Mouse (Mus musculus) heart, postnatal 0 days (tissue): ENCODE results near the gene Zcchc18.

Experiments used
- CTCF ChIP-seq: IDR thresholded peaks from 2 replicates; pipeline ENCODE4 v1.5.1; 2016; ENCODE audit warnings: antibody characterized with exemption, control low read depth, low read depth
- EP300 ChIP-seq: IDR thresholded peaks from 2 replicates; pipeline ENCODE4 v1.6.1; 2016; ENCODE audit warnings: antibody characterized with exemption, low read depth

DNA sequence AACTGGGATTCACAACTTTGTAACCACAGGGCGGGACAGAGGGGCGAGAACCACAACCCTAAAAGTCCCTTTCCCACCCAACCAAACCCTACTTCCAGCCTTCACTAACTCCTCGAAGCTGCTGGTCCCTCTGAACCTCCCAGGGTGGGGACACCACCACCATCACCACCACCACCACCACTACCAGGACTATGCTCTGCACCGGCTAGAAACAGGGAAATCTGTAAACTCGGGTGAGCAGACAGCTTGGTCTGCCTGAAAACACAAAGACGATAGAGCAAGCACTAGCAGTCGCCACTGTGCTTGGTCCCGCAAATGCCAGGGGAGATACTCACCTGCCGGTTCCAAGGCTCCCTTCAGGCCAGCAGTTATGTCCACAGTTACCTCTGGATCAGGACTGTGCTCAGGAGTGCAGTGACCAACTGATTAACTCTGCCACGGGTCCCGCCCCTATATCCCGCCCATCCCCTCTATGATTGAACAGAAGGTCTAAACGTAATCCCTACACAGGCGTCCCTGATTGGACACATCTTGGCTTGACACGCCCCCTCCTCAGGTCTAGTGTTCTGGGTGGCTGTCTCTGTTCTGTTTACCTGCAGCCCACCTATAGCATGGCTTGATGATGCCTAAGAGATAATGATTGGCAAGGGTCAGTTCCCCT lies 16.4 kb upstream of the Zcchc18 start, which contains the start of the genes Tmsb15l and Tmsb15b1:
- no peak for TF ChIP-seq CTCF
- TF ChIP-seq EP300 = no peak
